Mouse (Mus musculus) retina, embryonic 14.5 days (tissue): ENCODE measurements around the gene Ly6g6c.

Experiments used
- DNase-seq: peaks from one replicate; pipeline ENCODE4 v3.0.0-alpha.2; 2015; ENCODE audit warnings: low spot score

The Ly6g6c gene

GRCm38 (mm10) chr17:35064951-35065947, at the start of gene Ly6g6c:
Gene Ly6g6c, plus strand, starts transcription at chr17:35065388.
- peak; percentile 53 for DNase-seq

- no peak for DNase-seq
These were observed 48.8 kb upstream of the Ly6g6c start, which contains the start of gene Vwa7 for GRCm38 (mm10) chr17:35016376-35016775. Gene Vwa7, plus strand, starts transcription at chr17:35016579.

GRCm38 (mm10) chr17:35016791-35017705, 48.1 kb upstream of the Ly6g6c start:
- no peak for DNase-seq

GRCm38 (mm10) chr17:35017706-35018030, 47.5 kb upstream of the Ly6g6c start:
- DNase-seq, result no peak

GRCm38 (mm10) chr17:35018171-35018570, 47.0 kb upstream of the Ly6g6c start:
- no peak for DNase-seq

DNA sequence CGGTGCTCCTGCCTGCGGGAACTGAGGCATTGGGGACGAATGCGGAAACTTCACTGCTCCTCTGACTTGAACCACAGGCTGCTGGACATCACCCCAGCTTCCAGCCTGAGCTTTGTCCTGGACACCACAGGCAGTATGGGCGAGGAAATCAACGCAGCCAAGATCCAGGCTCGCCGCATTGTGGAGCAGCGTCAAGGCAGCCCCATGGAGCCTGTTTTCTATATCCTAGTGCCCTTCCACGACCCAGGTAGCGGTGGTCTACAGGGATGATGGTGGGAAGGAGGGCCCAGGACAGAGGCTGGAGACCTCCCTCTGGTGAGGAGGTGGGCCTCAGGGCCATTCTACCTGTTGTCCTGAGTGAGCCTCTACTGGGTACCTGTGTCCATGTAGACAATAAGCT, 45.3 kb upstream of the Ly6g6c start:
- DNase-seq, result no peak

DNA sequence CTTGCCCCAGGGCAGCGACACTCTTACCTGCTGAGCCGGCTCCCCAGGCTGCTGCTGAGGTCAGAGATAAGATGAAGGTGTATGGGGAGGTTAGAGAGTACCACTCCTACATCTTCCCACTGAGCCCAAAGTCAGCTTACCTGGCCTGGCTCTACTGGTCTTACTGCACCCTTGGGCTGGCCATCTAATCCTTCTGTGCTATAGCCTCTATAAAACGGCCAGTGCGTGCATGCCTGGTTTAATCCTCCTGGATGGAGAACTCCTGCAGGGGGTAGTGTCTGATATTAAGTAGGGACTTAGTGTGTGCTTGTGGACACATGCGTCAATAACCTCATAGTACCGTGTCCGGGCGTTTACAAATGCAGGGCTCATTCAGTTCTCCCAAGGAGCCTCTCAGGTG, 44.6 kb upstream of the Ly6g6c start:
- no peak for DNase-seq

DNA sequence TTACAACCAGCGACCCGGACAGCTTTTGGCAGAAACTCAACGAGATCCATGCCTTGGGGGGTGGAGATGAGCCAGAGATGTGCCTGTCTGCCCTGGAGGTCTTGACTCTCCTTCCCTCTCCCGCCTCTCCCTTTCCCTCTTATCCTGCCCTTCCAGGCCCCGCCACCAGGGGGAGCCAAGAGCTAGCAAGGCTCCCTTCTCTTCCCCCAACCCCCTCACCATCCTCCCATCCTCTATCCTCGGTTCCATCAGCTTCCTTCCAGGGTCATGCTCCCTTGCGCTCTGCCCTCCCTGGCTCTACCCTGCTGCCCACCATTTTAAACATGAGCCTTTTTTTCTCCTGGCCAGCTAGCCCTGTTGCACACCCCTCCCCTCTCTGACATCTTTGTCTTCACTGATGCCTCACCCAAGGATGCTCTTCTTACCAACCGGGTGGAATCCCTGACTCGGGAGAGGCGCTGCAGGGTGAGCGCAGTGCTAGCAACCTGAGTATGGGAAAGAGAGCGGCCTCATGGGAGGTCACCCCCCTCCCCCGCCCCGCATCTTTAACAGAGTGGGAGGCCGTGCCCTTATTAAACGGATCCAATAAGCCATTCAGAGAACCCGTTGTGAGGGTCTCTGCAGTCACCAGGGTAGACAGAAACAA, 43.9 kb upstream of the Ly6g6c start:
- peak; percentile 95 for DNase-seq

- no peak for DNase-seq
These were observed 43.2 kb upstream of the Ly6g6c start for GRCm38 (mm10) chr17:35021842-35022477.

- no peak for DNase-seq
These were observed 42.6 kb upstream of the Ly6g6c start for GRCm38 (mm10) chr17:35022541-35023060.

DNA sequence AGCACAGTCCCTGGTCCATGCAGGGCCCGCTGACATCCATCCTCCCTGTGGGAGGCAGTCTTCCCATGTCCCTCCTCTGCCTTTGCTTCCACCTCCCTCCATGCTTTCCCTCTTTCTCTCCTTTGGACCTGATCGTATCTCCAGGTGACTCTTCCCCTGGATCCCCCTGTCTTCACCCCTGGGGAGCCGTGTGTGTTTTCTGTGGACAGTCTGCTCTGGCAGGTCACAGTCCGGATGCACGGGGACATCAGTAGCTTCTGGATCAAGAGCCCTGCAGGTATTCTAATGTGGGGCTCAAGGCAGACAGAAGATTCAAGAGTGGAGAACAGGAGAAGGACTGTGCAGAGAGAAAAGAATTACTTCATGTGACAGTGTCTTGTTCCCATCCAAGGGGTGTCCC, 42.0 kb upstream of the Ly6g6c start:
- no peak for DNase-seq

- DNase-seq, result no peak
These were observed 41.4 kb upstream of the Ly6g6c start for GRCm38 (mm10) chr17:35023756-35024155.

DNA sequence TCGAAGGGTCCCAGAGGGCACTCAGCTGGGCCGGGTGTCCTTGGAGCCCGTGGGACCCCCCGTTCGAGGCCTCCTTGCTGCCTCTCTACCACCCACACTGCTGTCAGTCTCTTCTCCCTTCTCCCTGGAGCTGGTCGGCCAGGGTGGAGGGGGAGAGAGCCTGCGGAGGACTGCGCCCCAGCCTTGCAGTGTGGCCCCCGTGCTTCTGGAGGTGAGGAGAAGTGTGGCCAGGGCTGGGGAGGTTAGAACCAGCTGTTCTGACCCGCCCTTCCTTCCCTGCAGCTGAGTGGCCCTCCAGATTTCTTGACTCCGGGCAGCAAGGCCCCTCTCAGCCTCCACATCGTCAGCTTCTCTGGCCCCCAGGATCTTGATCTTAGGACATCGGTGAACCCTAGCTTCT, 40.9 kb upstream of the Ly6g6c start:
- DNase-seq, result no peak

DNA sequence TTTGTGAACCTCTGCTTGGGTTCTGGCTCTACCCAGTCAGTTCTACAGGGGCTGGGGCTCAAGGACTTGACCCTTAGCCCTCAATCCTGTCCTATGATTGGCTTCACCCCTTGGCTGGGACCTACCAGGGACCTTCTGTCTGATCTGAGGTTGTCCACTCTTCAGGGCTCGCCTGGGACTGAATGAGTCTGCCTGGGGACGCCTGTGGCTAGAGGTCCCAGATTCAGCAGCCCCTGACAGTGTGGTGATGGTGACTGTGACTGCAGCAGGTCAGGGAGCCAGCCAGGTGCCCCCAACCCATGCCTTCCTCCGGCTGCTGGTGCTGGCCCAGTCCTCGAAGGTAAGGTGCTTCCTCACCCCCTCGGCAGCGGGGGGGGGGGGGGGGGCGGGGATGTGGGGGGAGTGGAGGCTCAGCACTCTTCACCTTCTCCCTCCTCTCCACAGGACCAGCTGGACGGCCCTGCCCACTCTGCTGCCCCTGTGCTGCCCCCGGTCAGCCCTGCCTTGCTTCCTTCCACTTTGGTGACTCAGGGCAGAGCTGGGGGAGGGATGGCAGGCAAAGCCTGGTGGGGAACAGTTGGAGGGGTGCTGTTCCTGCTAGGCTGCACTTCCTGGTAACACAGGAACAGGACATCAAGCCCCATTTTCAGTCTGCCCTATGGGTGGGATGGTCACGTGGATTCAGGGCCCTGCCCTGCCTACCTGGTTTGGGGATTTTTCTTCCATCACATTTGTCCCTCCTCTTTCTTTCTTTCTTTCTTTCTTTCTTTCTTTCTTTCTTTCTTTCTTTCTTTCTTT, 40.3 kb upstream of the Ly6g6c start:
- no peak for DNase-seq

- no peak for DNase-seq
These were observed 39.0 kb upstream of the Ly6g6c start for GRCm38 (mm10) chr17:35026206-35026605.

- peak; percentile 83 for DNase-seq
These were observed 37.7 kb upstream of the Ly6g6c start, which contains the start of gene Sapcd1 for GRCm38 (mm10) chr17:35027277-35028068. Gene Sapcd1, minus strand, starts transcription at chr17:35028016.

DNA sequence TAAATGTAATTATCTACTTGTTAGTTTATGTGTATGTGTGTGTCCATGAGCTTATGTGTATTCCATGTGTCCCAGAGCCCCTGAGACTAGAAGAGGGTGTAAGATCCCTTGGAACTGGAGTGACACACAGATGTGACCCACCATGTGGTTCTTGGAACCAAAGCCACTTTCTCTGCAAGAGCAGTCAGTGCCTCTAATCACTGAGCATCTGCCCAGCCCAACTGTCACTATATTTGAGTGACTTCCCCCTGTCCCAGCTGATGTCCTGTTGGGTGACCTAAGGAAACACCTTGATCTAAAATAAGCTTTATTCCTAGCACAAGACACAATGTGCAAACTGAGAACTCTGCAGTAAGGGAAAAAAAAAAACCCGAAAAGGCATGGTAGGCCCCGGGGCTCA, 36.9 kb upstream of the Ly6g6c start:
- DNase-seq, result no peak

DNA sequence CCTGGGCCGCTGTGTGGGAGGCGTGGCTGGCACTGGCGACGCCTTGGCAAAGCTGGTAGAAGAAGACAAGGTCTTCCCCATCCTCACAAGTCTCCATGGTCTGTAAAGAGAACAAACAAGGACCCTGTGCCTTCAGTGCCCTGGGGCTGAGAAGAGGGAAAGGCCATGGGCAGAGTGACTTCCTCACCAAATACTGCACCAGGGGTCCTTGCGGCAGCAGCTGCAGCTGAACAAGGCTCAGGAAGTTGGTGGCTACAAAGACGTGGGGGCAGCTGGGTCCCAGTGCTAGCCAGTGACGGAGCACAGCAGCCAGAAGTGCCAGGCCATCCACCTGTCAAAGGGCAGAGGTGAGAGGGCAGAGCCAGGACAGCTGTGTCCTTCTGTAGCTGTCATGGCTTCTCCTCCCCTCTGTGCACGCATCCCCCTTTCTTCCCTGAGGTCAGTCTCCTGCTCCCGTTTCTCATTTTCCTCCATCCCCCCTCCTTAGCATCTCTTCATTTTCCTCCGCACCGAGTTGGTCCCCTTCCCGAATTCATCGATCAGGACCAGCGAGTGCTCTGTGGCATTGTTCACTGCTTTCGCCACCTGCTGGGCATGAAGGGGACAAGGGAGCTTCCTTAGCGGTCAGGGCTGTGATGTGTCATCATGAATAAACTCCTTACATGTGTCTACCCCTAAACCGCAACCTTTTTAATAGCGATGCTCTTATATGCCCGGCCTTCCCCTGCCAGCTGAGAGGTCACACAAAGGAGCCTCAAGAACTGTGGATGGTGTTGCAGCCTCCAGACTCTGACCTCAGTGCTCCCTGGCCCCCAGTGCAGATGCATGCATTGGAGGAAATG, 35.3 kb upstream of the Ly6g6c start:
- DNase-seq, result peak; percentile 67

DNA sequence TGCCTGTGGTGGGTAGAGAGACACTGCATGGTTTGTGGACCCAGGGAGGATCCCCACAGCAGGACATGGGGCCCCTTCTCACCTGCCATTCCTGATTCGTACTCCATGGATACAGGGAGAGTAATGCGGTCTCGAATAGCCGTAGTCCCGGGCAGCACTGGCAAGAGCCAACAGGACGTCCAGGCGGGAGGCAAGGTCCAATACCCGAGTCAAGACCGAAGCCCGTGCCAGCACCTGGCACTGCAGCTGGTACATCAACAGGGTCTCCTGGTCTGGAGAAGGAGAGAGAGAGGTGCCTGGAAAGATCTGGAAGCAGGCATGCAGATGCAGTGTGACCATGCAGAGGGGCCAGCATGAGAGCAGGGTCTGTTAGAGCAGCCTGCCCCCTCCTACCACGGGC, 33.9 kb upstream of the Ly6g6c start:
- no peak for DNase-seq
